Mouse (Mus musculus) CH12.LX (cell line): ENCODE measurements around the gene Il5. TPM values are rescaled to one million over a fixed set of nuclear protein-coding genes. Genes with fewer than 3 reads are reported as not detected.

Experiments
- DNase-seq: peaks from one replicate; pipeline ENCODE4 v3.0.0-alpha.2; 2013; ENCODE audit errors: extremely low read depth
- H3K27ac ChIP-seq: 2 replicates; pipeline ENCODE4 v1.5.1; 2012; ENCODE audit warnings: low read depth, mild to moderate bottlenecking, control low read depth, moderate library complexity; ENCODE audit not compliant: insufficient read depth
- H3K27me3 ChIP-seq: replicated peaks from 2 replicates; pipeline ENCODE3; 2012; ENCODE audit warnings: inconsistent platforms
- H3K36me3 ChIP-seq, 2 experiments: replicated peaks in 1 of 2; 2 replicates each; pipeline versions ENCODE3 to v1.6.1; 2012; ENCODE audit warnings: inconsistent platforms in 1 of 2, low read length in 1 of 2, mild to moderate bottlenecking in 1 of 2, mixed read lengths in 1 of 2, moderate library complexity in 1 of 2; ENCODE audit not compliant: control insufficient read depth in 1 of 2, insufficient read depth in 1 of 2
- H3K4me1 ChIP-seq, 2 experiments: 2 replicates each; pipeline ENCODE4 v1.6.1; 2012; ENCODE audit warnings: inconsistent platforms in 1 of 2, moderate library complexity in 1 of 2; ENCODE audit not compliant: insufficient read depth in 2 of 2, control insufficient read depth in 1 of 2
- H3K4me2 ChIP-seq: 2 replicates; pipeline ENCODE4 v1.6.1; 2012; ENCODE audit warnings: low read depth, mild to moderate bottlenecking, control low read depth; ENCODE audit not compliant: poor library complexity, insufficient read depth, severe bottlenecking
- H3K4me3 ChIP-seq, 3 experiments: fragments of 150-350 bp in 1 of 3; sonication (generic) in 1 of 3; replicated peaks in 1 of 3; 2 replicates each; pipeline versions ENCODE3 to v1.5.1; 2011 to 2012; ENCODE audit warnings: low read depth in 2 of 3, low read length in 2 of 3, mild to moderate bottlenecking in 2 of 3, moderate library complexity in 2 of 3, control low read depth in 1 of 3, improper control_type of control experiment in 1 of 3, inconsistent platforms in 1 of 3, mixed read lengths in 1 of 3; ENCODE audit not compliant: poor library complexity in 1 of 3
- H3K79me2 ChIP-seq: replicated peaks from 2 replicates; pipeline ENCODE4 v1.6.1; 2012; ENCODE audit warnings: mild to moderate bottlenecking, moderate library complexity; ENCODE audit not compliant: control insufficient read depth, poor library complexity, insufficient read depth, severe bottlenecking; ENCODE audit errors: extremely low read depth
- H3K9ac ChIP-seq: 2 replicates; pipeline ENCODE4 v1.6.1; 2012; ENCODE audit warnings: low read depth, mild to moderate bottlenecking, control low read depth, moderate library complexity; ENCODE audit not compliant: insufficient read depth
- H3K9me3 ChIP-seq: replicated peaks from 2 replicates; pipeline ENCODE3; 2012; ENCODE audit warnings: low read length, inconsistent platforms, mixed read lengths
- BHLHE40 ChIP-seq: IDR thresholded peaks from 2 replicates; pipeline ENCODE4 v1.6.1; 2011; ENCODE audit warnings: mild to moderate bottlenecking, low read depth, low read length, improper control_type of control experiment
- CHD1 ChIP-seq: IDR thresholded peaks from 2 replicates; pipeline ENCODE4 v1.6.1; 2012; ENCODE audit warnings: low read depth, low read length, improper control_type of control experiment, inconsistent platforms
- CTCF ChIP-seq, 2 experiments: IDR thresholded peaks in 1 of 2; conservative IDR thresholded peaks in 1 of 2; 2 replicates each; pipeline ENCODE4 v1.5.1; 2011 to 2012; ENCODE audit warnings: low read depth in 2 of 2, low read length in 2 of 2, improper control_type of control experiment in 1 of 2, inconsistent platforms in 1 of 2, mild to moderate bottlenecking in 1 of 2, moderate library complexity in 1 of 2
- E2F4 ChIP-seq: IDR thresholded peaks from 2 replicates; pipeline ENCODE4 v1.6.1; 2011; ENCODE audit warnings: low read depth, low read length, improper control_type of control experiment; ENCODE audit not compliant: insufficient replicate concordance
- ELF1 ChIP-seq: IDR thresholded peaks from 2 replicates; pipeline ENCODE4 v1.6.1; 2014; ENCODE audit warnings: low read depth, mild to moderate bottlenecking, inconsistent platforms, low read length, improper control_type of control experiment
- EP300 ChIP-seq: IDR thresholded peaks from 2 replicates; pipeline ENCODE4 v1.6.1; 2011; ENCODE audit warnings: low read length, improper control_type of control experiment
- ETS1 ChIP-seq: conservative IDR thresholded peaks from 2 replicates; pipeline ENCODE4 v1.6.1; 2012; ENCODE audit warnings: low read depth, mild to moderate bottlenecking, inconsistent platforms, low read length, improper control_type of control experiment, moderate library complexity
- HCFC1 ChIP-seq: IDR thresholded peaks from 2 replicates; pipeline ENCODE4 v1.6.1; 2012; ENCODE audit warnings: low read depth, mild to moderate bottlenecking, inconsistent platforms, low read length, improper control_type of control experiment
- JUND ChIP-seq: conservative IDR thresholded peaks from 2 replicates; pipeline ENCODE4 v1.6.1; 2011; ENCODE audit warnings: low read depth, low read length, improper control_type of control experiment
- KAT2A ChIP-seq: IDR thresholded peaks from 2 replicates; pipeline ENCODE4 v1.6.1; 2012; ENCODE audit warnings: low read length, improper control_type of control experiment, inconsistent platforms; ENCODE audit not compliant: insufficient replicate concordance
- MAX ChIP-seq: IDR thresholded peaks from 2 replicates; pipeline ENCODE4 v1.6.1; 2011; ENCODE audit warnings: low read length, improper control_type of control experiment
- MEF2A ChIP-seq: IDR thresholded peaks from 2 replicates; pipeline ENCODE4 v1.6.1; 2014; ENCODE audit warnings: low read depth, mild to moderate bottlenecking, inconsistent platforms, low read length, improper control_type of control experiment, borderline replicate concordance
- MXI1 ChIP-seq: IDR thresholded peaks from 2 replicates; pipeline ENCODE4 v1.6.1; 2011; ENCODE audit warnings: mild to moderate bottlenecking, low read depth, low read length, improper control_type of control experiment
- MYC ChIP-seq: IDR thresholded peaks from 2 replicates; pipeline ENCODE4 v1.6.1; 2011; ENCODE audit warnings: low read depth, mild to moderate bottlenecking, improper control_type of control experiment, low read length
- NRF1 ChIP-seq: IDR thresholded peaks from 2 replicates; pipeline ENCODE4 v1.6.1; 2014; ENCODE audit warnings: low read depth, mild to moderate bottlenecking, inconsistent platforms, low read length, improper control_type of control experiment, moderate library complexity
- PAX5 ChIP-seq: IDR thresholded peaks from 2 replicates; pipeline ENCODE4 v1.6.1; 2012; ENCODE audit warnings: low read length, inconsistent platforms, mixed read lengths
- RAD21 ChIP-seq: IDR thresholded peaks from 2 replicates; pipeline ENCODE4 v1.6.1; 2011; ENCODE audit warnings: low read depth, mild to moderate bottlenecking, low read length, improper control_type of control experiment, moderate library complexity
- SMC3 ChIP-seq: IDR thresholded peaks from 2 replicates; pipeline ENCODE4 v1.6.1; 2011; ENCODE audit warnings: low read depth, low read length, improper control_type of control experiment
- TCF12 ChIP-seq: IDR thresholded peaks from 2 replicates; pipeline ENCODE4 v1.6.1; 2014; ENCODE audit warnings: low read depth, mild to moderate bottlenecking, inconsistent platforms, low read length, improper control_type of control experiment
- UBTF ChIP-seq: IDR thresholded peaks from 2 replicates; pipeline ENCODE4 v1.6.1; 2012; ENCODE audit warnings: low read depth, mild to moderate bottlenecking, inconsistent platforms, low read length, improper control_type of control experiment, moderate library complexity
- USF1 ChIP-seq: IDR thresholded peaks from 2 replicates; pipeline ENCODE4 v1.6.1; 2014; ENCODE audit warnings: low read depth, mild to moderate bottlenecking, inconsistent platforms, low read length, improper control_type of control experiment
- ZKSCAN1 ChIP-seq: IDR thresholded peaks from 2 replicates; pipeline ENCODE4 v1.6.1; 2012; ENCODE audit warnings: low read depth, inconsistent platforms, low read length, improper control_type of control experiment, borderline replicate concordance
- dilution Hi-C: fragments of 300-500 bp; cut with MboI; formaldehyde crosslinking; loops from 2 replicates; pipeline ENCODE4 v1.14.3; 2020; ENCODE audit warnings: low sequenced_read_pairs; ENCODE audit not compliant: extremely low pct_unique_long_range_greater_than_20kb, extremely low pct_ligation_motif_present
- in situ Hi-C: fragments of 300-500 bp; cut with MboI; formaldehyde crosslinking; loops from 3 replicates; pipeline ENCODE4 v1.14.3; 2019; ENCODE audit warnings: low sequenced_read_pairs, low pct_ligation_motif_present, low pct_unique_long_range_greater_than_20kb, mixed read lengths
- polyA plus RNA-seq: library from polyadenylated mRNA; unstranded; fragments of >175 nt; gene quantifications from 2 replicates; pipeline ENCODE4 v1.2.1, GENCODE M21; 2012; ENCODE audit warnings: low read depth; ENCODE audit not compliant: insufficient read length
- total RNA-seq, 2 experiments: library from RNA; depleted of rRNA; stranded (reverse); fragments of 300-350 nt in 1 of 2; fragments of >200 nt in 1 of 2; gene quantifications; 2 replicates each; pipeline ENCODE4 v1.2.3; 2012 to 2014

The Il5 gene
- total and polyA plus RNA-seq, 3 experiments, result not detected

- in situ Hi-C loops, result no loop called here
- H3K9ac ChIP-seq, result no peak overlapping the region
- dilution Hi-C loops, result no loop called here
- H3K9me3 ChIP-seq, result peaks cover 3% of the 10 kb centered on the region
- peaks cover 63 to 89% of the 10 kb centered on the region in 2 experiments for H3K36me3 ChIP-seq
- H3K27ac ChIP-seq, result no peak overlapping the region
- TF ChIP-seq ZKSCAN1 (no peak), TCF12 (no peak), EP300 (no peak), E2F4 (no peak), CHD1 (no peak), UBTF (no peak), MXI1 (no peak), MYC (no peak), MEF2A (no peak), MAX (no peak), ELF1 (no peak), ETS1 (no peak), BHLHE40 (no peak), PAX5 (no peak), KAT2A (no peak), SMC3 (no peak), USF1 (no peak), RAD21 (no peak), NRF1 (no peak), JUND (no peak)
- H3K27me3 ChIP-seq, result no peaks in the 10 kb centered on the region
- H3K4me2 ChIP-seq, result no peak overlapping the region
- DNase-seq, result no peak
- H3K79me2 ChIP-seq, result no peaks in the 10 kb centered on the region
- no peak overlapping the region for H3K4me3 ChIP-seq
- no peaks in the 10 kb centered on the region for H3K4me1 ChIP-seq
Observed at GRCm38 (mm10) chr11:53680141-53680540, 40.5 kb upstream of the Il5 start.

- Histone ChIP-seq H3K4me3 (no peak overlapping the region), H3K4me2 (no peak overlapping the region), H3K27me3 (no peaks in the 10 kb centered on the region), H3K36me3 (peaks cover 57 to 91% of the 10 kb centered on the region in 2 experiments), H3K9ac (no peak overlapping the region), H3K4me1 (no peaks in the 10 kb centered on the region), H3K79me2 (0 out of 2 replicates have a peak, but pooled peaks cover 1% of the 10 kb centered on the region), H3K9me3 (peaks cover 3% of the 10 kb centered on the region)
- dilution Hi-C loops, result no loop called here
- no peak for DNase-seq
- TF ChIP-seq RAD21 (peak; percentile 32), HCFC1 (no peak), SMC3 (peak; percentile 35; the same call in 1 of the 2 replicates), CTCF (conservative IDR thresholded peaks at IDR 0.05 in 1 of 2, IDR thresholded peaks at IDR 0.05 in 1 of 2; ENCODE audit: low read depth in 2 of 2, low read length in 2 of 2) (peak in 1 of 2 experiments; percentile 48; a peak in 2 of 4 replicates)
- TF ChIP-seq, all 38 proteins: peak for 3
- no peak overlapping the region for H3K27ac ChIP-seq
- in situ Hi-C loops, result no loop called here
Observed at GRCm38 (mm10) chr11:53681686-53682085, 38.9 kb upstream of the Il5 start.
